Mouse (Mus musculus) heart, adult 18-20 months (tissue): Measurements from ENCODE around the gene Irak2. TPM values are rescaled to one million over a fixed set of nuclear protein-coding genes. Genes with fewer than 3 reads are reported as not detected.
"Not testable (repeated sequence)": the region's sequence is repeated elsewhere in the genome, so short reads cannot be mapped to it uniquely, and the experiment has no call there.

Experiments used
- DNase-seq, 2 experiments: peaks; one replicate each; pipeline ENCODE4 v3.0.0; 2021 to 2022; ENCODE audit warnings: mixed read lengths in 1 of 2
- total RNA-seq, 2 experiments: library from RNA; stranded (reverse); gene quantifications; 2 replicates each; pipeline ENCODE4 v1.2.3; 2021

The Irak2 gene
- total RNA-seq, 2 experiments from 2014 or later: 14.2 to 17.8 TPM

DNA sequence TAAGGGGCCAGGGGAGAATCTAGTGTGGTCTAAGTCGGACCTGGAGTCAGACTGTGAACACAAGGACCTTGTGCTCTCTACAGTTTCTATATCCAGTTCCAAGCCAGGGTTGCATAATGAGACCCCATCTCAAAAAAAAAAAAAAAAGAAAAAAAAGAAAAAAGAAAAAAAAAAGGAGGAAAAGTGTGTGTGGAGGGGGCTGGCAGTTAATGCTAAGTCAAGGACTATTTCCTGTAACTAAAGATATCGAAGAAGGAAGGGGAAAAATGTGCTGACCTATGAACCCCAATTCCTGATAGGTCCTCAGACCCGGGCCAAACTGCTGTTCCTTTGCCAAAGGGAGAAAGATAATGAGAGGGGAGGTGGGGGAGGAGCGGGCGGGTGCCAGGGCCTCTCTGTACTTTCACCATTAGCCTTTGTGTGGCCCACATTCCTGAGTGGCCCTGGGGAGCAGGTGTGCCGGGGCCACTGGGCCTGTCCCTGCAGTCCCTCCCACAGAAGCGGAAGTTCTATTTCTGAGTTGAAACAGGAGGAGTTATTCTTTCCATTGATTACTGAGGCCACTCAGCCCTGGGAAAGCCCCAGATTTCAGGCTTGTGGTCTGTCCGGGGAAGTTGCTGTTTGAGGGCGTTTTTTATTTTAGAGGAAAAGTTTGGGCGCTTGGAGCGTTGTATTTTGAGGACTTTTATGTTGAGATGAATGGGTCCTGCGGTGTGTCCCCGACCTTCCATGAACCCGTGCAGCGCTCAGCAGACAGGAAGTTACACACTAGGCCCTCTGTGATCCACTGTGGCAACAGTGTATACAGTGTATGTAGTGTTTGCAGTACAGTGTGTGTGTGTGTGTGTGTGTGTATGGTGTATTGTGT lies 30.3 kb downstream of the Irak2 start:
- peak; percentile 71 to 88 for DNase-seq

GRCm38 (mm10) chr6:113669821-113670220 lies 31.6 kb downstream of the Irak2 start:
- DNase-seq: no peak

DNA sequence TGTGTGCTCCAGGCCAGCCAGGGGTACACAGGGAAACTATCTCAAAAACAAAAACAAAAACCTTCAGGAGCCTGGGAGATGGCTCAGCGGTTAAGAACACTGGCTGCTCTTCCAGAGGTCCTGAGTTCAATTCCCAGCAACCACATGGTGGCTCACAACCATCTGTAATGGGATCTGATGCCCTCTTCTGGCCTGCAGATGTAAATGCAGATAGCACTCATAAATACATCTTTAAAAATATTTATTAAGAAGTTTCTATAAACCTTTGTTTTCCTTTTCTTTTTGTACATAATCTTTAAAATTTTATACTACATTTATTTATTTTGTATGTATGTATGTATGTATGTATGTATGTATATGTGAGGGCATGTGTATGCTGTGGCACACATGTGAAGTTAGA lies 33.8 kb downstream of the Irak2 start:
- not testable (repeated sequence) for DNase-seq

- no peak for DNase-seq
These were observed 34.7 kb downstream of the Irak2 start for GRCm38 (mm10) chr6:113672989-113673388.

- no peak for DNase-seq
These were observed 37.0 kb downstream of the Irak2 start for GRCm38 (mm10) chr6:113675234-113675633.

- no peak for DNase-seq
These were observed 37.7 kb downstream of the Irak2 start for GRCm38 (mm10) chr6:113675991-113676390.

DNA sequence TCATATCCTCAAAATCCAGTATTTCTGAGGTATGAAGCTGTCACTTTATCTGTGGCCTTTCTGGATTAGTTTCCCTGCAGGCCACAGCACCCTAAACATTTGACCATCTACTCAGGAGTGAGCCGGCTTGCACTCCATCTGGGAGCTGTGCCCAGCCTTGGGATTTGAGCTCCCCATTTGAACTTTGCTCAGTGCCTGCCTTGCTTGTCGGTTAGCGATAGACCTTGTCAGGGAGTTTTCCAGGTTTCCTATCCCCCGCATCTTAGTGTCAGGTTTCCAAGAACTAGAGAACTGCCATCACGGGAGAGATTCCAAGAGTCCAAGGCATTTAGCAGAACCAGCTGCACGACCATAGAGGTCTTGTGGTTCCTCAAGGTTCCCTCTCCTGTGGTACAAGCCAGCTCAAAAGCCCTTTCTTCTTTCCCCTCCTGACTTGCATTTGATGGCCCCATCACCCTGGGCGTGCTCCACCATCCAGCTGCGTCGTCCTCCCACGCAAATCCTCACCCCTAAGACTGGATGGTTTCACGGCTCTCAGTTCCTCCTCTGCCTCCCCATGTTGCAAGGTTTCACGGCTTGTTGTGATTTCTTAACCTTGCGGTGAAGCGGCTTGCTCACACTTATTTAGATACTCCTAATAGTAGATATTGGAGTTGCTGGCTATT lies 38.9 kb downstream of the Irak2 start:
- peak in 1 of 2 experiments; percentile 73 for DNase-seq

- DNase-seq: no peak
These were observed 40.2 kb downstream of the Irak2 start for GRCm38 (mm10) chr6:113678246-113679012.

DNA sequence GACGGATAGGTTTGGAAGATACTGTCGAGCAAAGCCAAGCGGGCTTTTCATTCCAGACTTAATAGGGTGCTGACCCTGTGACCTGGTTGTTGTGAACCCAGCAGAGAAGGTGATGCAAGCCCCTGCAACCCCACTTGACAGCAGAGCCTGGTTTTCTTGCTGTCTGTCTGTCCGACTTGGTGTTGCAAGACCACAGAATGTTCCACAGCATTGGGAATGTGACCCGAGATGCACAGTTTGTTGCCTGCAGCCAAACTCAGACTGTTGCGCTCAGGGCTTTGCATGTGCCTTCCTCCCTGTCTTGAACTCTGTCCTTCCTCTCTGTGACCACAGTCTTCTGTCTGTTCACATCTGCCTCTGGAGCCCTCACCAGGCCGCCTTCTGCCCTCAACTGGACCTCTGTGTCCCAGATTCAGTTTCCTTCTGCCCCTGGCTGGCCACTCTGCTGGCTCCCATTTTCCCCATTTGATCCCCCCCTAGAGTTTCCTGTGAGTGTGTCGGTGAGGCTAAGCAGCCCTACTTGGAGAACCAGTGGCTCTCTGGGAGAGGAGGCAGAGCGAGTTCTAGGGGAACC lies 41.8 kb downstream of the Irak2 start:
- no peak for DNase-seq

- peak; percentile 88 to 94 for DNase-seq
These were observed 43.0 kb downstream of the Irak2 start for GRCm38 (mm10) chr6:113681271-113681670.

GRCm38 (mm10) chr6:113683081-113683825 lies 45.0 kb downstream of the Irak2 start:
- DNase-seq: no peak

DNA sequence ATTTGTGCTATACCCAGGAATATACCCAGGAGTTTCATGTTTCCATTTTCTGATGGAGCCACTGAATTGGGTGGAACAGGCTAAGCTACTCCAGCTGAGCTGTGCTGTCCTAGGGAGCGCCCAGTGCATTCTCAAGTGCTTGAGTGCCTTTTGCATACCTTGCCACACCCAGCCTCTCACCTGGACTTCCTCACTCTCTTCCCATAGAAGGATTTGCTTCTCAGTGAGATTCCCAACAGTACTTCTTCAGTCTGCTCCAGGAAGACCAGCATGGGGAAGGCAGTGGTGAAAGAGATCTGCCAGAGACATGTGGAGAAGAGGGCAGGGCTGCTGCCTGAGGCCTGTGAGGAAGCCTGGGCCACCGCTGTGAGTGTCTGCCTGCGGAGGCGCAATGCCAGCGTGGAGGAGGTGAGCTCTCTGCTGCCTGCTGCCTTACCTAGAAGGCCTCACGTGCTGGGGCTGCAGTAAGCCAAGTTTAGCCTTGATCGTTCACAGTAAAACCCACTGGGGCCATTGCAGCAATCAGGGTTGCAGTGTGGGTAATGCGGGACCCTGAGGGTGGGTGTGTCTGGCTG lies 48.4 kb downstream of the Irak2 start:
- no peak for DNase-seq

DNA sequence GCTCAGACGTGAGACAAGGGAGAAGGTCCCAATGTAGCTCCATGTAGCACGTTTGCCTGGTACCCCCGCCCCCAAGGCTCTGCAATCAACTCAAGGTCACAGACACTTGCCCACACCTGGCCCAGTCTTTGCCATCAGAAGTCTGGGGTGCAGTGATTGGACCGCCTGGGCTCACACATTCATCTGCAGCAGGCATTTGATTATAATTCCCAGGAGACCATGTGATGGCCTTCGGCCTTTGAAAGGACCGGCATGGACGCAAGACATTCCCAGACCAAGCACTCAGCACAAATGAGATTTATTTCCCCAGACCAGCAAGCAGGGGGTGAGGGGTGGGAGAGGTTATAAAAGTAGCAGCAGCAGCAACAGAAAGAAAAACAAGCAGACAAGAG lies 51.7 kb downstream of the Irak2 start:
- no peak for DNase-seq

GRCm38 (mm10) chr6:113690400-113691083 lies 52.3 kb downstream of the Irak2 start:
- peak; percentile 55 to 65 for DNase-seq

DNA sequence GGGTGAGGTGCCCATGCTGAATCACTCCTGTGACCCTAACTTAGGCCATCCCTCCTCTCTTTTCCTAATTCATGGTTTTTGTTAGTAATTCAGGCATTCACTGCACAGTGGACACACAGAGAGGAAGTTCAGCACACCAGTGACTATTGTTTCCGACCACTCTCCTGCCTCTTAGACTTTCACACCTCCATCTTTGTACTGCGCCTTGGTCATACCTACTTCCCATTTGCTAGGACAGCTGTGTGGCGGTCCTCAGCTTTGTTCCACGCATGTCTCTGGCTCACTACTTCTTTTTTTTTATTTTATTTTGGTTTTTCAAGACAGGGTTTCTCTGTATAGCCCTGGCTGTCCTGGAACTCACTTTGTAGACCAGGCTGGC lies 52.8 kb downstream of the Irak2 start:
- DNase-seq: no peak

- no peak for DNase-seq
These were observed 54.4 kb downstream of the Irak2 start for GRCm38 (mm10) chr6:113692661-113693133.

DNA sequence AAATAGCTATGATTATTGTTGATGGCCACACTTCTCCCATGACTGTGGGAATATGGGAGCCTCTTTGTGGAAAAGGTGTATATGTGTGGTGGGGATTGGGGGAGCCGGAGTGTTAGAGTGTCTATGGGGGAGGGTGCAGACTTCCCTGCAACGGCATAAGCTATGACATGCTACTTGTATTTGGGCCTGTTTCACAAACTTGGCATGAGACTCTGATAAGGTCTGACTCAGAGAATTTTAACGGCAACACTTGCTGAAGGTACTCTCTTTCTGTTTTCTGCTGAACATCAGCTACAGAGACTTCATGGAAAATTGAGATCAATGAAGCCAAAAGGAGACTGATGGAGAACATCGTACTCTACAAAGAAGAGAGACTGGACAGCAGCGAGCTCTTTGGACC lies 55.1 kb downstream of the Irak2 start:
- DNase-seq: no peak

- DNase-seq: no peak
These were observed 56.9 kb downstream of the Irak2 start for GRCm38 (mm10) chr6:113695203-113695602.

DNA sequence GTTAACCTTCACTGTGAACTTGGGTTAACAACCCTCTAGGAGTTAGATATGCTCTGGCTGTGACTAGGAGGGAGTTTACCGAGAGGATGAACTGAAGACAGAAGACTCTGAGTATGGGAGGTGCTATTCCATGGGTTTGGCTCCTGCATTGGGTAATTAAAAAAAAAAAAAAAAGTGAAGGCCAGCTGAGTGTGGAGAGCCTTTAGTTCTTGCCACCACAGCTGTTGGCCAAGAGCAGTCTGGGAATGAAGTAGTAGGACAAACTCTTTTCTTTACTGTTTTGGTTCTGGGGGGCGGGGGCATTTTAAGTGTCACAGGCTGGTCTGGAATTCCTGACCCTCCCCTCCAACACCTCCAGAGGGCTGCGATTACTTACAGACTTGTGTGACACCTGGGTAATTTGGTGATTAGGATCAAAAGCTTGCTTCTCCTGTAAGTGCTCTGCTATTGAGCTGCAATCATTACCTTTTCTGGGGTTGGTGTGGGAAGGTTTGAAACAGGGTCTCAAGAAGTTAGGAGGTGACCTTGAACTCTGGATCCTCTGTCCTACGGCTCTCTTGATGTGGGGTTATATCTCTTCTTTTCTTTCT lies 57.6 kb downstream of the Irak2 start:
- DNase-seq: peak in 1 of 2 experiments; percentile 26

- DNase-seq: peak; percentile 95 to 99
These were observed 58.4 kb downstream of the Irak2 start, which contains the start of gene Tatdn2 for GRCm38 (mm10) chr6:113696582-113697221. Gene Tatdn2 (plus strand): TSS chr6:113697050.
